Mouse (Mus musculus): ENCODE measurements around the gene S1pr4.
A peak's percentile ranks its signal among the peaks of the same experiment; 100 is the strongest.

The S1pr4 gene

GRCm38 (mm10) chr10:81464405-81465264, 35.3 kb downstream of the S1pr4 start:
- peak; percentile 58 for DNase-seq (ENCODE audit: low read depth, low spot score)

- DNase-seq (ENCODE audit: low read depth, low spot score): no peak
Measured at GRCm38 (mm10) chr10:81463531-81463930, 36.4 kb downstream of the S1pr4 start.

GRCm38 (mm10) chr10:81462917-81463316, 37.0 kb downstream of the S1pr4 start:
- DNase-seq (ENCODE audit: low read depth, low spot score): no peak

- no peak for DNase-seq (ENCODE audit: low read depth, low spot score)
Measured at GRCm38 (mm10) chr10:81462415-81462804, 37.5 kb downstream of the S1pr4 start.

GRCm38 (mm10) chr10:81461673-81462414, 38.1 kb downstream of the S1pr4 start:
- DNase-seq (ENCODE audit: low read depth, low spot score): no peak

- no peak for DNase-seq (ENCODE audit: low read depth, low spot score)
Measured at GRCm38 (mm10) chr10:81460951-81461350, 39.0 kb downstream of the S1pr4 start.

GRCm38 (mm10) chr10:81460471-81460870, 39.5 kb downstream of the S1pr4 start:
- no peak for DNase-seq (ENCODE audit: low read depth, low spot score)

GRCm38 (mm10) chr10:81459399-81459798, 40.5 kb downstream of the S1pr4 start:
- DNase-seq (ENCODE audit: low read depth, low spot score): no peak

GRCm38 (mm10) chr10:81458267-81458666, 41.7 kb downstream of the S1pr4 start:
- DNase-seq (ENCODE audit: low read depth, low spot score): no peak

- DNase-seq (ENCODE audit: low read depth, low spot score): no peak
Measured at GRCm38 (mm10) chr10:81457624-81458023, 42.3 kb downstream of the S1pr4 start.

- no peak for DNase-seq (ENCODE audit: low read depth, low spot score)
Measured at GRCm38 (mm10) chr10:81456983-81457563, 42.9 kb downstream of the S1pr4 start.

GRCm38 (mm10) chr10:81455181-81455895, 44.6 kb downstream of the S1pr4 start, which contains the start of gene Nfic:
Nfic (minus strand) TSS chr10:81455635.
- DNase-seq (ENCODE audit: low read depth, low spot score): no peak

- DNase-seq (ENCODE audit: low read depth, low spot score): no peak
Measured at GRCm38 (mm10) chr10:81454106-81454505, 45.8 kb downstream of the S1pr4 start.

GRCm38 (mm10) chr10:81452947-81453288, 47.0 kb downstream of the S1pr4 start:
- DNase-seq (ENCODE audit: low read depth, low spot score): no peak

GRCm38 (mm10) chr10:81452237-81452946, 47.5 kb downstream of the S1pr4 start:
- no peak for DNase-seq (ENCODE audit: low read depth, low spot score)

GRCm38 (mm10) chr10:81451365-81451745, 48.6 kb downstream of the S1pr4 start:
- DNase-seq (ENCODE audit: low read depth, low spot score): no peak

GRCm38 (mm10) chr10:81450641-81451364, 49.1 kb downstream of the S1pr4 start:
- no peak for DNase-seq (ENCODE audit: low read depth, low spot score)

- DNase-seq (ENCODE audit: low read depth, low spot score): no peak
Measured at GRCm38 (mm10) chr10:81450140-81450539, 49.8 kb downstream of the S1pr4 start.
